Mouse (Mus musculus): ENCODE data around the gene Efna2. TPM values are rescaled to one million over a fixed set of nuclear protein-coding genes. Genes with fewer than 3 reads are reported as not detected.
A peak's percentile ranks its signal among the peaks of the same experiment; 100 is the strongest.

The Efna2 gene
- polyA plus RNA-seq, 1 experiment from 2014 or later = 12.1 TPM

DNA sequence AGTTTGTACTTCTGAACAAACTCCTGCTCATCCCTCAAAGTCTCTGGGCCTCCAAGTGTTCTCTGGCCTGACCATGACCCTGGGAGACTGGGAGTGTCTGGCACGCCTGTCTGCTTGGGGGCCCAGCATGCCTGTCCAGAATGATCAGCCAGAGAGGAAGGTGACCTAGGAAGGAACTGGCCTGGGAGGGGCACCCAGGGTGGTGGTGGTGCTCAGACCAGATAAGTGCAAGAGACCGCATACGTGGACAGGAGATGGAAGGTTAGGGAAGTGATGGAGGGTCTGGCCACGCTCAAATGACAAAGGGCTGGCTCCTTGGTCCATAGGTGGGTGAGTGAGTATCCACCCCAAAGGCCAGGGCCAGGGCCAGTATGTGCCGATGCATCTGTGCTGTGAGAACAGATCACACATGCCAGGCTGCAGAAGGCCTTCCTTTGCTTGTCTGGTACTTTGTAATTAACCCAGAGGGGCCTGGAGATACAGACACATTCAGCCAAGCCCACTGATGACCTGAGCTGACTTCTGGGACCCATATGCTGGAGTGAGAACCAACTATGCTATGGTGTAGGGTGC, 32.0 kb upstream of the Efna2 start:
- Histone ChIP-seq H3K4me1 (replicated peaks; ENCODE audit: control insufficient read depth, insufficient read depth, low read length) (peaks cover 36% of the 10 kb centered on the region), H3K27ac (ENCODE audit: low read length) (peak overlapping the region; percentile 100), H3K9ac (ENCODE audit: low read length) (peak overlapping the region; percentile 92), H3K4me2 (ENCODE audit: low read depth, low read length) (peak overlapping the region; percentile 61), H3K9me3 (ENCODE audit: control insufficient read depth, low read length) (no peaks in the 10 kb centered on the region), H3K36me3 (ENCODE audit: control insufficient read depth, insufficient read depth, low read length) (peaks cover 22% of the 10 kb centered on the region), H3K27me3 (ENCODE audit: control insufficient read depth, insufficient read depth, low read depth, low read length) (no peaks in the 10 kb centered on the region), H3K4me3 (ENCODE audit: low read length) (peak overlapping the region; percentile 88)
- WGBS = 65% methylated on average over 5 of the region's 5 CpGs
- no peak for ATAC-seq (ENCODE audit: low read depth)

DNA sequence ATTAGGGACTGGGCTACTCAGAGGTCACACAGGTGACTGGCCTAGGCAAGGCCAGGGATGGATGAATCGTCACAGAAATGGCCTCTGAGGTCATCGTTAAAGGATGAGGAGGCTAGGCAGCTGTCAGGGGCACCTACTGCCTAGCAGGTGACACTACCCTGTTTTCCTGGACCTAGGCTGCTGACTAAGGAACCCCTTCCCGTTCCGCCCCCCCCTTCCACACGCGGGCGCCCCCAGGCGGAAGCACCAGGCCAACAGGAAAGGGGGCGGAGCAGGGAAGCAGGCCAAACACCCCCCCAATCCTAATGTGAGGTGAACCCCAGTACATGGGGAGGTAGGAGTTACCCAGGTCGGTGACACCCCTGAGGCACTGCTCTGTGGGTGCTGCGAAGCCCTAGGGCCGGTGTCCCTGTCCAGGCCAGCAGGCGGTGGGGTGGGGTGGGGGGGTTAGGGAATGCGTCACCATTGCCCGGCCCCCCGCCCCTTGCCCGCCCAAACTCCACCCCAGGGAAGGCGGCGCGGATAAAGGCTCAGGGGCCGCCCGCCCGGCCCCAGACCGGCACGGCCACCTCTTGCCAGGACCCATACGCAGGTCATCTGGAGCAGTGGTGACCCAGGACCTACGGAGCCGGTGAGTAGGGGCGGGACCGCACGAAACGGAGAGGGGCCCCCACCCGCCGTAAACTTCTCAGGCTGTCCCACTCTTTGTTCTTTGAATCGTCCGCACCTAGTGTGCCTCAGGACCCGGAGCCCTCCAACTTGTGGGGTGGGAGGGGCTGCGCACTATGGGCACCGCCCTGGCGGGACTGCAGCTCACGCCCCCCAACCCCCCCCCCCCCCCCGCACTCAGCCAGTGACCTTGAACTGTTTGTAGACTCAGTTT, 31.3 kb upstream of the Efna2 start, which contains the start of gene Midn:
Midn (plus strand) TSS at position 554 of the 883 bp plus-strand sequence.
- peak; percentile 52 for ATAC-seq (ENCODE audit: low read depth)
- peaks cover 39% of the 10 kb centered on the region for H3K4me1 ChIP-seq (replicated peaks; ENCODE audit: control insufficient read depth, insufficient read depth, low read length)
- H3K9ac ChIP-seq (ENCODE audit: low read length) = peak within 1 kb of the TSS; percentile 92
- WGBS = under 1% methylated on average over 28 of the region's 42 CpGs
- H3K4me3 ChIP-seq (ENCODE audit: low read length) = peak within 1 kb of the TSS; percentile 88
- peak within 1 kb of the TSS; percentile 100 for H3K27ac ChIP-seq (ENCODE audit: low read length)
- no peaks in the 10 kb centered on the region for H3K9me3 ChIP-seq (ENCODE audit: control insufficient read depth, low read length)
- no peaks in the 10 kb centered on the region for H3K27me3 ChIP-seq (ENCODE audit: control insufficient read depth, insufficient read depth, low read depth, low read length)
- peaks cover 24% of the 10 kb centered on the region for H3K36me3 ChIP-seq (ENCODE audit: control insufficient read depth, insufficient read depth, low read length)
- peak within 1 kb of the TSS; percentile 61 for H3K4me2 ChIP-seq (ENCODE audit: low read depth, low read length)

DNA sequence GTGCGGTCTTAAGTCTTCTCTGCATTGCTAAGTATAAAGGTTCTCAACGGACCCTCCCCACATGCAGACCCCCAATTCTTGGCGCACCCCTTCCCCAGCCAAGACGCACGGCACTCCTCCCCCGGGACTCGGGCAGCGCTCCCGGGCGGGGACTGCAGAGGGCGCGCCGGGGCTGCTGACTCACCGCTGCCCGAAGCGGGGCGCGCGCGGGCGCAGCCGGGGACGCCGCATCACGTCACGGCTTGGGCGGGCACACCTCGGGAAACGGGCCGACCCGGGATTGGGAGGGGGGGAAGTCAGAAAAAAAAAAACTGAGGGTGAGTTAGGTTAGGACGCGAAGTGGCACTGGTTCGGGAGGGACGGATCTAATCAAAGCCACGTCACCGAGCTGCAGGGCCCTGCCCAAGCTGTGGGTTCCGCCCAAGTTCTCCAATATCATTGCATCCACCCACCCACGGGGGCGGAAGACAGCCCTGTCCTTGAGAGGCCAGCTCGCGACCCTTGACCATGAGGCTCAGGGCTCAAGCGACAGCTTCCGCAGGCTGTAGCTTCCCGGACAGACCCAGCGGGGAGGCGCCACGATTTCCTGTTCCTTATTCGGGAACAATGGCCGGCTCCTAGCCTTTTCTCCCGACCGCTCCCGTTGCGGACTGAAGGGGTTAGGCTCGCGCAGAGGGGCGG, 30.5 kb upstream of the Efna2 start:
- peaks cover 29% of the 10 kb centered on the region for H3K36me3 ChIP-seq (ENCODE audit: control insufficient read depth, insufficient read depth, low read length)
- peaks cover 46% of the 10 kb centered on the region for H3K4me1 ChIP-seq (replicated peaks; ENCODE audit: control insufficient read depth, insufficient read depth, low read length)
- under 1% methylated on average over 56 of the region's 57 CpGs for WGBS

DNA sequence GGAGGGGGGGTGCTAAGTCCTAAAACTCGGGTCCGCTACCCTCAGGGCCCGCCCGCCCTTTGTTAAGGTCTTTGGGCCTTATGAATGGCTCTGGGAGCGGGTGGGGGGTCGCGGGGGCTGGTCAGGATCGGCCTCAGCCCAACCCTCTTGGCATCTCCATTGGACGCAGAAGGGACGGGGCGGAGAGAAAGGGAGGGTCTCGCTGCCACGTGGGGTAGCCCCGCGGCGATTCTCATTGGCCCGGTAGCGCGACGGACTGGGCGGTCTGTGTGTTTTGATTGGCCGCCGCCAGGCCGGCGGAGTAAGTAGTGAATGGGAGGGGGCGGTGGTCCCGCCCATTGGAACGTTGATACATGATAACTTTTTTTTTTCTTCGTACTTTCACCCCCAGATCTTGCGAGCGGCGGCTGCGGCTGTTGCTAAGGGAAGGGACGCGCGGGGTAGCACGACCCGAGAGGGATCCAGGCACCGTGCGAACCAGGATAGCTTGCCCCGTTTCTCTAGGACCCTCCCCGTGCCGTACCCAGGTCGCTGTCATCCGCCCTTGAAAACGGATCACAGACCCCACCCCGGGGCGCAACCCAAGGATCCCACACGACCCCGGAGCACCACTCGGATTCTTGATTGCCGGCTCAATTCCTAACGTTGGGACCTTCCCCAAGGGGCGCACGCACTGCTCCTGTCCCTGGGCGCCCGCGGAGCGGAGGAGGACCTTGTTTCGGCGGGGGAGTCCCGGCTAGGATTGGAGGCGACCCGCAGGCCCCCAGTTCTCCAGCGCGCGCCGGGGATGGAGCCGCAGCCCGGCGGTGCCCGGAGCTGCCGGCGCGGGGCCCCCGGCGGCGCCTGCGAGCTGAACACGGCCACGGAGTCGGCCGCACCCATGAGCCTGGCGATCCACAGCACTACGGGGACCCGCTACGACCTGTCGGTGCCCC, 29.7 kb upstream of the Efna2 start:
- Histone ChIP-seq H3K27me3 (ENCODE audit: control insufficient read depth, insufficient read depth, low read depth, low read length) (no peaks in the 10 kb centered on the region), H3K9me3 (ENCODE audit: control insufficient read depth, low read length) (no peaks in the 10 kb centered on the region), H3K4me3 (ENCODE audit: low read length) (peak overlapping the region; percentile 88), H3K4me2 (ENCODE audit: low read depth, low read length) (peak overlapping the region; percentile 96), H3K36me3 (ENCODE audit: control insufficient read depth, insufficient read depth, low read length) (peaks cover 30% of the 10 kb centered on the region), H3K9ac (ENCODE audit: low read length) (peak overlapping the region; percentile 98), H3K4me1 (replicated peaks; ENCODE audit: control insufficient read depth, insufficient read depth, low read length) (peaks cover 54% of the 10 kb centered on the region), H3K27ac (ENCODE audit: low read length) (peak overlapping the region; percentile 100)
- under 1% methylated on average over 88 of the region's 88 CpGs for WGBS
- peak; percentile 82 for ATAC-seq (ENCODE audit: low read depth)

More for the DNA sequence above, 30.5 kb upstream of the Efna2 start:
- Histone ChIP-seq H3K27ac (ENCODE audit: low read length) (peak overlapping the region; percentile 100), H3K9ac (ENCODE audit: low read length) (peak overlapping the region; percentile 92), H3K27me3 (ENCODE audit: control insufficient read depth, insufficient read depth, low read depth, low read length) (no peaks in the 10 kb centered on the region), H3K9me3 (ENCODE audit: control insufficient read depth, low read length) (no peaks in the 10 kb centered on the region), H3K4me2 (ENCODE audit: low read depth, low read length) (peak overlapping the region; percentile 61), H3K4me3 (ENCODE audit: low read length) (peak overlapping the region; percentile 88)
- ATAC-seq (ENCODE audit: low read depth) = peak; percentile 56

DNA sequence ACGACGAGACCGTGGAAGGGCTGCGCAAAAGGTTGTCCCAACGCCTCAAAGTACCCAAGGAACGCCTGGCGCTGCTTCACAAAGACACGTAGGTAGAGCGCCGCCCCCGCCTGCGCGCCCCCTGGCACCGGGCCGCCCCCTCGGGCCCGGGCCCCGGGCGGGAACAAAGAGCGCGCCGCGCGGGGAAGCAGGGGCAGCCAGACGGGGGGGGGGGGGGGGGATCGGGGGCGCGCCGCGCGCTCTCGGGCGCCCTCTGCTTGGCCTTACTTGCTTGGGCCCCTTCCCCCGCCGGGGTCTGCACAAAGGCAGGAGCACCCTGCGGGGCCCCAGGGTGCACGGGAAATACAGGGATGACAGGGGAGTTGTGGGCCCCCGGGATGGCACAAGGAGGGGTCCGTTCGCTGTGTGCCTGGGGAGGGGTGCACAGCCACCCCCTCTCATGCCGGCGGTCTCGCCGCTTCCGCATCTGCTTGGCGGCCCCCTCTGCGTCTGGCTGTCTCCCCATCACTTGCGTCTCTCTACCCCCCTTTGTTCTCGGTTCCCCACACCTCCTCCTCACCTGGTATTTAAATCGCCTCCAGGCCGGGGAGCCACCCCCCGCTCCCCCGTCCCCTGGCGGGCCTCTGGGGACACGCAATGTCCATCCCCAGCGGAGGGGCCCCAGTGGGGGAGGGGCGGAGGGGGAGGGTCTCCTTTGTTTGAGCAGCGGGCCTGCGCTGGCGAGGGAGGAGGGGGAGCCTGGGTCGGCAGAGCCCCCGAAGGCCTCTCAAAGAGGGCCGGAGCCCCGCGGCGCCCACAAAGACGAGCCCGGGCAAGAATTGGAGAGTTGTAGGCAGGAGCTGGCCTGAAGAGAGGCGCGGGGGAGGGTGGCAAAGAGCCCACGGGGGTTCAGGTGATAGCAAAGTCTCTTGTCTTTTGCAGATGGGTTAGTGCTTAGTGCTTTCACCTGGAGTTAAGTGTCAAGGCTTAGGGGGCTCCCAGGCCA, 28.8 kb upstream of the Efna2 start:
- Histone ChIP-seq H3K4me3 (ENCODE audit: low read length) (peak overlapping the region; percentile 88), H3K36me3 (ENCODE audit: control insufficient read depth, insufficient read depth, low read length) (peaks cover 30% of the 10 kb centered on the region), H3K27me3 (ENCODE audit: control insufficient read depth, insufficient read depth, low read depth, low read length) (no peaks in the 10 kb centered on the region), H3K27ac (ENCODE audit: low read length) (peak overlapping the region; percentile 97), H3K4me1 (replicated peaks; ENCODE audit: control insufficient read depth, insufficient read depth, low read length) (peaks cover 63% of the 10 kb centered on the region), H3K9ac (ENCODE audit: low read length) (peak overlapping the region; percentile 98), H3K4me2 (ENCODE audit: low read depth, low read length) (peak overlapping the region; percentile 96), H3K9me3 (ENCODE audit: control insufficient read depth, low read length) (no peaks in the 10 kb centered on the region)
- ATAC-seq (ENCODE audit: low read depth) = no peak
- WGBS = under 1% methylated on average over 44 of the region's 71 CpGs

- peaks cover 37% of the 10 kb centered on the region for H3K36me3 ChIP-seq (ENCODE audit: control insufficient read depth, insufficient read depth, low read length)
These were observed 27.9 kb upstream of the Efna2 start for GRCm38 (mm10) chr10:80151211-80152034.

GRCm38 (mm10) chr10:80152071-80152872, 27.0 kb upstream of the Efna2 start:
- H3K4me2 ChIP-seq (ENCODE audit: low read depth, low read length) = peak overlapping the region; percentile 96
- ATAC-seq (ENCODE audit: low read depth) = no peak
- no peaks in the 10 kb centered on the region for H3K9me3 ChIP-seq (ENCODE audit: control insufficient read depth, low read length)
- peak overlapping the region; percentile 88 for H3K4me3 ChIP-seq (ENCODE audit: low read length)
- peaks cover 64% of the 10 kb centered on the region for H3K4me1 ChIP-seq (replicated peaks; ENCODE audit: control insufficient read depth, insufficient read depth, low read length)
- H3K27me3 ChIP-seq (ENCODE audit: control insufficient read depth, insufficient read depth, low read depth, low read length) = no peaks in the 10 kb centered on the region
- H3K27ac ChIP-seq (ENCODE audit: low read length) = peak overlapping the region; percentile 97
- H3K36me3 ChIP-seq (ENCODE audit: control insufficient read depth, insufficient read depth, low read length) = peaks cover 44% of the 10 kb centered on the region
- peak overlapping the region; percentile 98 for H3K9ac ChIP-seq (ENCODE audit: low read length)
- 1% methylated on average over 15 of the region's 15 CpGs for WGBS

More at GRCm38 (mm10) chr10:80151211-80152034, 27.9 kb upstream of the Efna2 start:
- Histone ChIP-seq H3K27me3 (ENCODE audit: control insufficient read depth, insufficient read depth, low read depth, low read length) (no peaks in the 10 kb centered on the region), H3K27ac (ENCODE audit: low read length) (peak overlapping the region; percentile 97), H3K4me3 (ENCODE audit: low read length) (peak overlapping the region; percentile 88), H3K9me3 (ENCODE audit: control insufficient read depth, low read length) (no peaks in the 10 kb centered on the region), H3K4me2 (ENCODE audit: low read depth, low read length) (peak overlapping the region; percentile 96), H3K4me1 (replicated peaks; ENCODE audit: control insufficient read depth, insufficient read depth, low read length) (peaks cover 64% of the 10 kb centered on the region), H3K9ac (ENCODE audit: low read length) (peak overlapping the region; percentile 98)
- under 1% methylated on average over 25 of the region's 26 CpGs for WGBS
- no peak for ATAC-seq (ENCODE audit: low read depth)
